Mouse (Mus musculus) heart, embryonic 14.5 days (tissue): ENCODE data around the gene Lrrn4cl. TPM values are rescaled to one million over a fixed set of nuclear protein-coding genes. Genes with fewer than 3 reads are reported as not detected.

Source experiments
- ATAC-seq: fragments of 200-750 bp; cut with Nextera tagmentation; 2 replicates; pipeline ENCODE4 v1.8.0; 2017; ENCODE audit warnings: low read depth, moderate TSS enrichment; ENCODE audit not compliant: insufficient number of reproducible peaks, insufficient read depth, low FRiP score
- H3K27ac ChIP-seq, 2 experiments: fragments of 200-500 bp in 1 of 2; fragments of 300-500 bp in 1 of 2; sonication (generic) in 1 of 2; replicated peaks in 1 of 2; 2 replicates each; pipeline ENCODE4 v1.5.1; 2012 to 2014; ENCODE audit warnings: low read depth in 2 of 2, low read length in 2 of 2, control low read depth in 1 of 2, mild to moderate bottlenecking in 1 of 2, mixed read lengths in 1 of 2; ENCODE audit not compliant: control insufficient read depth in 1 of 2, insufficient read depth in 1 of 2
- H3K27me3 ChIP-seq: fragments of 300-500 bp; sonication (generic); 2 replicates; pipeline ENCODE4 v1.6.1; 2014; ENCODE audit warnings: mild to moderate bottlenecking, low read length, control low read depth; ENCODE audit not compliant: control insufficient read depth, insufficient read depth
- H3K36me3 ChIP-seq: fragments of 300-500 bp; sonication (generic); 2 replicates; pipeline ENCODE4 v1.6.1; 2014; ENCODE audit warnings: mild to moderate bottlenecking, control low read depth, low read length, mixed read lengths; ENCODE audit not compliant: control insufficient read depth, insufficient read depth
- H3K4me1 ChIP-seq, 2 experiments: fragments of 200-500 bp in 1 of 2; fragments of 300-500 bp in 1 of 2; sonication (generic) in 1 of 2; 2 replicates each; pipeline ENCODE4 v1.6.1; 2012 to 2014; ENCODE audit warnings: low read length in 2 of 2, control low read depth in 1 of 2, mixed read lengths in 1 of 2; ENCODE audit not compliant: control insufficient read depth in 2 of 2, insufficient read depth in 2 of 2
- H3K4me2 ChIP-seq: fragments of 300-500 bp; sonication (generic); 2 replicates; pipeline ENCODE4 v1.6.1; 2014; ENCODE audit warnings: mild to moderate bottlenecking, low read length
- H3K4me3 ChIP-seq, 2 experiments: fragments of 200-500 bp in 1 of 2; fragments of 300-500 bp in 1 of 2; sonication (generic) in 1 of 2; 2 replicates each; pipeline ENCODE4 v1.5.1; 2012 to 2014; ENCODE audit warnings: low read length in 2 of 2, mild to moderate bottlenecking in 2 of 2, control low read depth in 1 of 2, low read depth in 1 of 2, moderate library complexity in 1 of 2; ENCODE audit not compliant: control insufficient read depth in 1 of 2, insufficient read depth in 1 of 2
- H3K9ac ChIP-seq: fragments of 300-500 bp; sonication (generic); 2 replicates; pipeline ENCODE4 v1.6.1; 2014; ENCODE audit warnings: mild to moderate bottlenecking, low read length
- H3K9me3 ChIP-seq: fragments of 300-500 bp; sonication (generic); 2 replicates; pipeline ENCODE4 v1.6.1; 2016; ENCODE audit warnings: low read length, control low read depth; ENCODE audit not compliant: control insufficient read depth
- WGBS: fragments of 180-500 bp; shearing (Covaris S2); extraction: QIAGEN DNeasy Blood & Tissue Kit; methylation state at CpG from one replicate; pipeline ENCODE4 v1.1.7; 2014; 5-methylcytosine and 5-hydroxymethylcytosine counted together
- microRNA-seq: library from miRNA; unstranded; fragments of <30 nt; microRNA quantifications from one replicate; pipeline ENCODE4, GENCODE M21; 2016
- polyA plus RNA-seq: library from polyadenylated mRNA; unstranded; fragments of >200 nt; fragmentation: Nextera tagmentation; extraction: Ambion mirVana; gene quantifications from 2 replicates; pipeline ENCODE4 v1.2.1, GENCODE M21; 2014

Gene Lrrn4cl
- polyA plus RNA-seq, 1 experiment from 2014 or later, result 1.2 TPM

- Histone ChIP-seq H3K4me3 (peak within 1 kb of the TSS; percentile 81 to 98), H3K9ac (peak within 1 kb of the TSS; percentile 99), H3K9me3 (no peaks in the 10 kb centered on the region), H3K27ac (peak within 1 kb of the TSS; percentile 82 to 90), H3K4me2 (peak within 1 kb of the TSS; percentile 93), H3K4me1 (peaks cover 8 to 25% of the 10 kb centered on the region in 2 experiments; a peak in 3 of 4 replicates), H3K27me3 (no peaks in the 10 kb centered on the region), H3K36me3 (peaks cover 38% of the 10 kb centered on the region)
- WGBS, result under 1% methylated on average over 53 of the region's 53 CpGs
- peak; percentile 97 for ATAC-seq
Measured at GRCm38 (mm10) chr19:8897865-8898495, 47.4 kb downstream of the Lrrn4cl start, which contains the start of gene Ganab. TSS of gene Ganab (plus strand) at chr19:8898071.

- Histone ChIP-seq H3K9ac (peak overlapping the region; percentile 99), H3K27ac (peak overlapping the region; percentile 78 to 90), H3K9me3 (no peaks in the 10 kb centered on the region), H3K4me3 (peak overlapping the region; percentile 81 to 98), H3K27me3 (no peaks in the 10 kb centered on the region), H3K4me2 (peak overlapping the region; percentile 93), H3K36me3 (peaks cover 43% of the 10 kb centered on the region), H3K4me1 (peaks cover 8 to 22% of the 10 kb centered on the region in 2 experiments; a peak in 3 of 4 replicates)
- 4% methylated on average over 13 of the region's 13 CpGs for WGBS
- ATAC-seq, result no peak
Measured at GRCm38 (mm10) chr19:8898576-8898975, 48.0 kb downstream of the Lrrn4cl start.

- no peaks in the 10 kb centered on the region for H3K9me3 ChIP-seq
- H3K27ac ChIP-seq, result 0 out of 4 replicates have a peak overlapping the region, but pooled peaks of 1 of the 2 experiments have one; percentile 90
- peak overlapping the region; percentile 99 for H3K9ac ChIP-seq
- peaks cover 8 to 19% of the 10 kb centered on the region in 2 experiments; a peak in 3 of 4 replicates for H3K4me1 ChIP-seq
- peak overlapping the region in 1 of 2 experiments; percentile 98; a peak in 2 of 4 replicates for H3K4me3 ChIP-seq
- peak overlapping the region; percentile 93 for H3K4me2 ChIP-seq
- 32% methylated on average over 3 of the region's 3 CpGs for WGBS
- no peak for ATAC-seq
- H3K27me3 ChIP-seq, result no peaks in the 10 kb centered on the region
- peaks cover 48% of the 10 kb centered on the region for H3K36me3 ChIP-seq
Measured at GRCm38 (mm10) chr19:8899079-8899478, 48.5 kb downstream of the Lrrn4cl start.

GRCm38 (mm10) chr19:8903412-8903811 is 52.8 kb downstream of the Lrrn4cl start:
- no peak for ATAC-seq
- Histone ChIP-seq H3K36me3 (peaks cover 63% of the 10 kb centered on the region), H3K4me1 (peaks cover 0 to 10% of the 10 kb centered on the region in 2 experiments; a peak in 2 of 4 replicates), H3K27ac (no peak overlapping the region), H3K9me3 (no peaks in the 10 kb centered on the region), H3K4me2 (no peak overlapping the region), H3K4me3 (no peak overlapping the region), H3K27me3 (no peaks in the 10 kb centered on the region), H3K9ac (no peak overlapping the region)
- WGBS, result 93% methylated on average over 5 of the region's 5 CpGs

Small RNA genes within 50 kb of the gene (microRNA-seq; reads per million reads assigned to microRNA genes)
- not detected for gene Mir5136

Other genes with a start within 250 kb of the Lrrn4cl start
- gene Slc22a6, start 232.7 kb upstream of the Lrrn4cl start, polyA plus RNA-seq, result not detected in 2 replicates
- gene Chrm1, start 187.0 kb upstream of the Lrrn4cl start, polyA plus RNA-seq, result 0.12 TPM in 1 of 2 replicates, not detected in the other
- gene Slc3a2, start 127.4 kb upstream of the Lrrn4cl start, polyA plus RNA-seq, result 62.2 and 65.7 TPM in 2 replicates
- 49.7 and 50.5 TPM in 2 replicates for gene Wdr74, start 114.9 kb upstream of the Lrrn4cl start, polyA plus RNA-seq
- 1.2 TPM in 1 of 2 replicates, not detected in the other for gene 1700092M07Rik, start 110.0 kb upstream of the Lrrn4cl start, polyA plus RNA-seq
- 81.4 and 83.5 TPM in 2 replicates for gene Stx5a, start 109.4 kb upstream of the Lrrn4cl start, polyA plus RNA-seq
- 101 and 105 TPM in 2 replicates for gene Nxf1, start 93.7 kb upstream of the Lrrn4cl start, polyA plus RNA-seq
- 167 and 196 TPM in 2 replicates for gene Tmem223, start 79.8 kb upstream of the Lrrn4cl start, polyA plus RNA-seq
- 59.0 and 69.7 TPM in 2 replicates for gene Tmem179b, start 76.3 kb upstream of the Lrrn4cl start, polyA plus RNA-seq
- gene Taf6l, start 64.4 kb upstream of the Lrrn4cl start, polyA plus RNA-seq, result 10.8 and 10.9 TPM in 2 replicates
- gene Polr2g, start 52.2 kb upstream of the Lrrn4cl start, polyA plus RNA-seq, result 128 and 146 TPM in 2 replicates
- 3.0 and 3.2 TPM in 2 replicates for gene Zbtb3, start 48.2 kb upstream of the Lrrn4cl start, polyA plus RNA-seq
- 27.7 and 31.8 TPM in 2 replicates for gene Ttc9c, start 31.4 kb upstream of the Lrrn4cl start, polyA plus RNA-seq
- gene Hnrnpul2, start 30.8 kb upstream of the Lrrn4cl start, polyA plus RNA-seq, result 3.9 and 5.0 TPM in 2 replicates
- gene AC129217.1, start 21.0 kb upstream of the Lrrn4cl start, polyA plus RNA-seq, result 0.43 TPM in 1 of 2 replicates, not detected in the other
- 40.6 and 45.0 TPM in 2 replicates for gene Bscl2, start 13.3 kb upstream of the Lrrn4cl start, polyA plus RNA-seq
- 1.0 and 2.3 TPM in 2 replicates for gene Gng3, start 11.6 kb upstream of the Lrrn4cl start, polyA plus RNA-seq
- 118 and 123 TPM in 2 replicates for gene Ubxn1, start 20.7 kb downstream of the Lrrn4cl start, polyA plus RNA-seq
- 67.4 and 78.2 TPM in 2 replicates for gene Uqcc3, start 30.2 kb downstream of the Lrrn4cl start, polyA plus RNA-seq
- 48.3 and 51.5 TPM in 2 replicates for gene Lbhd1, start 33.0 kb downstream of the Lrrn4cl start, polyA plus RNA-seq
- not detected in 2 replicates for gene Gm49403, start 33.2 kb downstream of the Lrrn4cl start, polyA plus RNA-seq
- gene 1810009A15Rik, start 38.1 kb downstream of the Lrrn4cl start, polyA plus RNA-seq, result 53.7 and 55.8 TPM in 2 replicates
- not detected in 2 replicates for gene Gm49416, start 38.2 kb downstream of the Lrrn4cl start, polyA plus RNA-seq
- gene Ints5, start 42.2 kb downstream of the Lrrn4cl start, polyA plus RNA-seq, result 18.2 TPM in 2 replicates
- gene Ganab, start 47.3 kb downstream of the Lrrn4cl start, polyA plus RNA-seq, result 48.0 and 54.6 TPM in 2 replicates
- gene B3gat3, start 69.6 kb downstream of the Lrrn4cl start, polyA plus RNA-seq, result 27.8 and 34.2 TPM in 2 replicates
- 0.94 and 1.6 TPM in 2 replicates for gene Rom1, start 78.6 kb downstream of the Lrrn4cl start, polyA plus RNA-seq
- gene Eml3, start 78.8 kb downstream of the Lrrn4cl start, polyA plus RNA-seq, result 9.0 TPM in 2 replicates
- 19.8 and 26.5 TPM in 2 replicates for gene Mta2, start 91.1 kb downstream of the Lrrn4cl start, polyA plus RNA-seq
- gene Tut1, start 103.1 kb downstream of the Lrrn4cl start, polyA plus RNA-seq, result 14.5 and 15.6 TPM in 2 replicates
- gene Eef1g, start 116.3 kb downstream of the Lrrn4cl start, polyA plus RNA-seq, result 234 and 253 TPM in 2 replicates
- gene Ahnak, start 138.5 kb downstream of the Lrrn4cl start, polyA plus RNA-seq, result 29.4 and 30.6 TPM in 2 replicates
- not detected in 2 replicates for gene Scgb1a1, start 237.2 kb downstream of the Lrrn4cl start, polyA plus RNA-seq